Mouse (Mus musculus): ENCODE results near the gene Tcf7l2.

- TF ChIP-seq MAX (IDR thresholded peaks at IDR 0.05) (no peak), CTCF (IDR thresholded peaks at IDR 0.05; ENCODE audit: control insufficient read depth, insufficient read depth, insufficient read length) (no peak), USF1 (IDR thresholded peaks at IDR 0.05; ENCODE audit: low read depth) (no peak), CEBPB (IDR thresholded peaks at IDR 0.05; ENCODE audit: low read depth) (no peak), FOSL1 (IDR thresholded peaks at IDR 0.05; ENCODE audit: insufficient read depth, low read length, poor library complexity, severe bottlenecking) (no peak), MYOD1 (IDR thresholded peaks at IDR 0.05; ENCODE audit: control insufficient read depth, insufficient read length, low read depth) (no peak), MYOG (IDR thresholded peaks at IDR 0.05; ENCODE audit: control insufficient read depth, extremely low read depth, insufficient read length) (no peak)
These were observed 95.5 kb downstream of the Tcf7l2 start for GRCm38 (mm10) chr19:55836930-55837687.
